Mouse (Mus musculus): Measurements from ENCODE around the gene Ercc5.

Ercc5 gene

DNA sequence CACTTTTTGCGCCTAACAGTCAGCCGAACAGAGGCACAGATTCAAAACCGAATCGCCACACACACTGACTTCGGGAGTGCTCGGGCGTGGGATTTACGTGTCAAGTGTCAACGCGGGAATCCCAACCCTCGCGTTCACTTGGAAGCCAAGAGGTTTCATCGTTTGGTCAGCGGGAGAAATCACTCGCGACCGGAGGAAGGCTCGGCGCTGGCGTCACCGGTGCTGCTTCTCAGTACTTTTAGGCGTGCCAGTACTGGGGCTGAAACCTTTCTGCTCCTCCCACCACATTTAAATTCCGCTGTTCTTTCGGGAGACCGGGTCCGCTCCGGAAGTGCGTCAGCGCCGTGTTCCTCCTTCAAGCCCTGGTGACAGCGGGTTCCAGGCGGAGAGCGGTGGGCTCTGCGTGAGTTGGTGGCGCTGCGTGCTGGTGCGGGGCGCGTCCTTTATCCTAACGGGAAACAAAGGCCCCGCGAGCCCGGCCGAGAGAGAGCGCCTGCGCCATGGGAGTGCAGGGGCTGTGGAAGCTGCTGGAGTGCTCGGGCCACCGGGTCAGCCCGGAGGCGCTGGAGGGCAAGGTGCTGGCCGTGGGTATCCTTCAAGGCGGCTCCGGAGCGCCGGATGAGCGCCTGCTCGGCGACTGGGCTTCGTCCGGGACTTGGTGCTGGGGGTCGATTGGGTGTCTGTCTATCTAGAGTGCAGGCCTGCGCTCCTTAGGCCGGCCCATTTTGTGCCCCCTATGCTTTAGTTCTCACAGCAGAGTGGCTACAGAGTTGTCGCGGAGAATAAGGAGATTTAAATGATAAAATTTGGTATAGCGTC, at the start of gene Ercc5:
Ercc5 (plus strand) TSS at position 182 of the 819 bp plus-strand sequence.
- peak; percentile 74 to 75 for DNase-seq (ENCODE audit: low spot score in 2 of 2)

DNA sequence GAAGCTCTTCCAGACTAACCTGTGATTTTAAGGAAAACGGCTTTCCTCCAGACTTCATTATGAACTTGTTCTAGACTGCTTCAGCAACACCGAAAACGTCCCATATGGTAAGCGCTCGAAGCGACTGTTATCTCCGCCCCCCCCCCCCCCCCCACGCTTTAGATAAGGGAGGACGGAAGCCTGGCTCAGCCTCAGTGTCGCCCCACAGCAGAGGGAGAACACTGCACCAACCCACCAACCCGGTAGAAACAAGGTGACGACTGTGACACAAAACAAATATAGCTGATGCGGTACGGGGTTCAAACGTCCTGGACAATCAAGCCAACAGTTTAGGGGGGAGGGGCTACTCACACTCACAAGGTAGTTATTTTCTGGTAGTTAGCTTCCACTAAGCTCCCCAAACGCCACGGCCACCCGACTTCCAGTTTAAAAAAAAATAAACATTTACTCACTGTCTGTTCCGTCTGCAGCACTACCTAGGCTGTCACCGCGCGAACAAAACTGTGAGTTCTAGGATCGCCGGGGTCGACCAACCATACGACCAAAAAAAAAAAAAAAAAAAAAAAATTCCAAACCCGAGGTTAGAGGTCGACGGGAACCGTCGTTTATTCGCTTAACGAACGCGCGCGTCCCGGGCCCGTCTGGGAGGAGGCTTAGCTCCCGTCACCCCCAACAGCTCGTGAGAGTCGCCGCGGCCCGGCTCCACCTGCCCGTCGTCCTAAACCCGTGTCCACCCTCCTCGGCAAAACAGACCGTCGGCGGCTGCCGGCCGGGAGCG, 45.9 kb upstream of the Ercc5 start:
- DNase-seq (ENCODE audit: low spot score in 2 of 2), result peak; percentile 41 to 49

DNA sequence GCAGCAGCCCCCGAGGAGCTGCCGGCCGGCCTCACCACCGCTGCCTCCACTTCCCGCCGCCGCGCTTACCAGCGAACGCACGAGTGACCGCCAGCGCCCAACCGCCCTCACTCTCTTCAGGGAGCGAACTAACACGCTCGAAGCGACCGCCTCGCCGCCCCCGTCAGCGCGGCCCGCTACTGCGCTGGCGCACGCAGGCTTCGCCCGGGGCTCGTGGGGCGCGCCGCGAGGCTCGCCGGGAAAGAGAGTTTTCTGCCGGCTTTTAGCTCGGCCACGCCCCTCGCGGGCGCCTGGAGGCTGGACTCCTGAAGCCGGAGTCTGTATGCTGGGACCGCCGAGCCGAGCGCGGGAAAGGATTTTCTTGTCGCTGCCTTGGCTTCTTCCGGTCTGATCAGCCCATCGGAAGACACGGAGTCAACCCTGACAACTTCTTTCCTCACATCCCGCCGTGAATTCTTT, 45.3 kb upstream of the Ercc5 start, which contains the start of gene Tex30:
Tex30 (minus strand) TSS at position 183 of the 459 bp plus-strand sequence.
- peak; percentile 88 to 91 for DNase-seq (ENCODE audit: low spot score in 2 of 2)

DNA sequence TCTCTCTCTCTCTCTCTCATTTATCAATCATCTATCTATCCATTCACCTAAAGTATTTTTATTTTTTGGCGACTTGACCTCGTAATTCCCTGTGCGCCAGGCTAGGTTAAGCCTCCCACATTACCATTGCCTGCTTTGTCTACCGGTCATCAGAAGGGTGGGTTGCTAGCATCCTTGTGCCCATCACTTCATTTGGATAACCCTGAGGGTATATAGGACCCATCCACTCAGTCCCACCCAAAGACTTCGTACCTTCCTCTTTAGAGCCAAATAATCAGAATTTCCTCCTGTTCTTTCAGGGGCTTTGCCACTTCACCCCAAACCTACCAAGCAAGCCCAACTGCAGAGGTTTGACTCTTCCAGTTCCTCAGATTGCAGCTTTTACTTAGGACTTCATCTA, 44.6 kb upstream of the Ercc5 start:
- peak in 1 of 2 experiments; percentile 9 for DNase-seq (ENCODE audit: low spot score in 2 of 2)

DNA sequence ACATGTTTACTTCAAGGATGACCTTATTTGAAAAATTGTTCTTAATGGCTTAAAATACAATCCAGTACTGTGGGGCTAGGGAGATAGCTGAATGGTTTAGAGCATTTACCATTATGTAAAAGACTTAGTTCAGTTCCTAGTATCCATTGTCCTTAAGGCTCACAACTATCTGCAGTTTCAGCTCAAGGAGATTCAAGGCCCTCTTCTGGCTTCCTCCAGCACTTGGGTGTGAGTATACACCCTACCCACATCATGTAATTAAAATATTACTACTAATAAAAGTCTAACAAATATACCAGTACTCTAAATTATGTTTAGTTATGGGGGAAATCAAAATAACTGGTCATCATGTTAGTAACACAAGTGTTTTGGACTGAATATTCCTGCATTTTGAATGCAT, 30.0 kb upstream of the Ercc5 start:
- DNase-seq (ENCODE audit: low spot score in 2 of 2), result no peak

DNA sequence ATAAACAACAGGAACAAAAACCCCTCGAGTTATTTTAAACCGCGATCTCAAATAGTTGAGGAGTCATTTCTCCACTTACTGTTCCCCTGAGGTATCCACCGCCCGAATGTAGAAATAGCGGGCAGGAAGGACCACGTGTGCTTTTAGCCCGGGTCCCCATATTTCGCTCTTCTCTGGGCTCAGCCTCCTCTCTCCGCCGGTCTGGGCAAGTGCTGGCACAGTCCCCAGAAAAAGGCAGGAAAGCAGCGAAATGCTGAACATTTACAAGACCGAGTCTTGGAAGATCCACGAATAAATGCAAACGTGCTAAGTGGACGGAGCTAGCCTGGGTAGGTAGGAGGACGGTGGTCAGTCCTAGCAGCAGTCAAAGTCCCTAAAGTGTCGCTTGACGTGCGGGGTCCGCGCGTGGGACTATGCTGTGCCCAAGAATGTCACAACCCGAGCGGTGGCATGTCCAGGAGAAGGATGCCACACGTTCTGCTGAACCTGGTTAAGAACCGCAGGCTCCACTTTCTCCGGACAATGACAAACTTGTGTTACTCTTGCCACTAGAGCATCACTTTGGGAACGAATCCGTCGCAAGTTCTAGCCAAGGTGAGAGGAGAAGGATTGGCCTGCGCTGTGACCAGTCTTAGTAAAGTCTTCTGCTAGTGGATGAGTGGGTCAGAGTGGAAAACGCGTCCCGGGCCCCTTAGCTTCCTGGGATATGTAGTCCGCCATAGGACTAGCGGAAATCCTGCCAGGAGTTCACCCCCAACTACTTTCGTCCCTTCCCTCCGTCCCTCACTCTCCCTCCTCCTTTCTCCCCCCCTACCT, 29.1 kb upstream of the Ercc5 start, which contains the start of the genes Kdelc1 and Bivm:
Kdelc1 (minus strand) TSS at position 570 of the 816 bp plus-strand sequence.
Bivm (plus strand) TSS at position 719 of the 816 bp plus-strand sequence.
- DNase-seq (ENCODE audit: low spot score in 2 of 2), result peak; percentile 61 to 68

DNA sequence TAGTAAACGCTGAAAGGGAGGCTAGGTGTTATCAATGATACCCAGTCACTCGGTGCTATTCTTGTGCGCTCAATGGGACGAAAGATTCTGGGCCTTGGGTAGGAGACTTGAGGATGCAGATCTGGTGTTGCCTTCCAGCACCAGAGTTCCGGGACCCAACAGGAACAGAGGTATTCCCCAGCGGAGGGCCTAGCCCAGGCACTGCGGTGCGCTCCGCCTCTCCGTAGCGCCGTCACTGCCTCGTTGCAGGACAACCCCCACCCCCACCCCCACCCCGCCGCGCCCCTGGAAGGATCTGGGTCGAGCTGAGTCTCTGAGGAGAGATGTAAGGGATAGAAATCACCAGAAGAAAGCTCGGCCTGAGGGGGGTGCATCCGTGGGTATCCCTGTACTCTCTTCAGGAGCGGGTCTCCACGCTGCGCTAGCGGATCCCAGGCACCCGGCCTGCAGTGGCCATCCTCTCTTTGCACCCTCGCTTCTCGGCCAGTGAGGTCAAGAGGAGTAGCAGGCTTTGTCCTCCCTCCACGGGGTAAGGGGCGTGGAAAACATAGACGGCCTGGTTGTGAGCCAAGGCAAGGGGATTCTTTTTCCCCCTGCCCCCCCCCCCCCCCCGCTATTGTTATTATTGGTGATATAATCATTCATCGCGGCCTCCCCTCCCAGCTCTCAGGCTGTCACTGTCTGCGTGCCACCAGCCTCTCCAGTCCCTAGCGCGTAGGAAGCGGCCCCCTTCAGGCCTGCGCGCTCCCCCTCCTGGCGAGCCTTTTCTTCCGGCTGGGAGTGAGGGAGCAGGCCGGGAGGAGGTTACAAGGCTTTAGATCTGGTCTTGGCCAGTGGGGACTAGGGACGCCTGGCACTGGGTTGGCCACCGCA, 28.1 kb upstream of the Ercc5 start:
- peak; percentile 65 to 71 for DNase-seq (ENCODE audit: low spot score in 2 of 2)

DNA sequence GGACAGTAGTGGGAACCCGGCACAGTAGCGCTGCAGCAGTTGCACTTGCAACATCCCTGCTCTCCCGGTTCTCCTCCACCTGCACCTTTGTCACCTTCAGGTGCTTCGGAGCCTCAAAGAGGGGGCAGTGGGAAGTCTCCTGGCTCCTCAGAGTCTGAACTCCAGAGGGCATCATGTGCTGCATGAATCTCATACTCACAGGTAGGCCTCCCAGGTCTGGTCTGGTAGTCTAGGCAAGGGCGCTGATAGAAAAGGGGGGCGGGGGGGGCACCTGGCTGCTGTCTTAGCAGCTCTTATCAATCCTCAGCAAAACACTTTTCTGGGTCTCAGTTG, 27.5 kb upstream of the Ercc5 start:
- DNase-seq (ENCODE audit: low spot score in 2 of 2), result no peak

DNA sequence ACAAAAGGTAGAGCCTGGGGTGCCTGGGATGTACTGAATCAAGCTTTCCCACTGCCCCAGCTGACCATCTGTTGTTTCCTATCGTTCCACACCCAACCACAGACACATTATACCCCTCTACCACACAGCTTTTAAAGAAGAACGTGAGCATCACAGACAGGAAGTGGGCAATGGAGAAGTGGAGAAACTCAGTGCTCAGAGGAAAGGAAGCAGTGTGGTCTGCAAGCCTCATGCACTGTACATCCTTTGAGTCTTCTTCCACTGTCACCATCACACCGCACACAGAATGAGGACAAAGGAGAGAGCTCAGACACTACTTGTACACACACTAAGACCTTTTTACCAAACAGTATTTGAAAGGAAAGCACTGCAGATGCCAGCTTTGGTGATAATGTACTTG, 25.3 kb upstream of the Ercc5 start:
- DNase-seq (ENCODE audit: low spot score in 2 of 2), result peak; percentile 11 to 29

DNA sequence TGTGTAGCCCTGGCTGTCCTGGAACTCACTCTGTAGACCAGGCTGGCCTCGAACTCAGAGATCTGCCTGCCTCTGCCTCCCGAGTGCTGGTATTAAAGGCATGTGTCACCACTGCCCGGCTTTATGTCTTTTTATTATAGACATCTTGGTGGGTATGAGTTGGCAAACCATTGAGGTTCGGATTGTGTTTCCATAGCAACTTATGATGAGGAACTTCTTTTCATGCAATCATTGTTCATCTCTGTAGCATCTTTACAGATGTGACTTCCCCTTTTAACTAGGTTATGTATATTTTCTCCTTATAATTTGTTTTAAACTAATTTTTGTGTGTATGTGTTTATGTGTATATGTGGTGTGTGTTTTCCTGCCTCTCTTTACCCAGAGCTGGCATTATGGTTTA, 22.0 kb upstream of the Ercc5 start:
- no peak for DNase-seq (ENCODE audit: low spot score in 2 of 2)

DNA sequence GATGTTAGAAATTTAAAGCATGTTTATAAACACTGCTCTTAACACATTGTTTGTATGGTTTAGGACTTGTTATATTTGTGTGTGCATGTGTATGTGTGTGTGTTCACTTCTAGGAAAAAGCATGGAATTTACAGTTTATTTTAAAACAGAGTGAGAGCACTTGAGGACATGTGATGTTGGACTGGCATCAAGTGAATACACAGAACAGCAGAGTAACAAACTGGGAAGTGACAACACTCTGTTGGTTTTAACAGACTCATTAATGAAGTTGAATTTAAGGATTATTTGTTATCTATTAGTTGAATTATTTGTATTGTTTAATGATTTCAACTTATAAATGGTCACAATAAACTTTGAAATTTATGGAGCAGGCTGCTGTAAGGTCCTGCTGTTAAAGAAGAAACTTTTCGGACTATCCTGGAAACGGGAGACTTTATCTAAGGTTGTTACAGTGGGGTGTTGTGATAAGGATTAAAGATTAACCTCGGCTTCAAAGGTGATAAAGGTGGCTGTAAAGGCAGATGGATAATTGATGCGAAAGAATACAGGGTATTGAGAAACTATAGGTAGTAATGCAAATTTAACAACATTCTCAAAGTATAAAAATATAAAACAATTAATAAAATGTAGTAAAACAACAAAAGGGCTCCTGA, 17.5 kb upstream of the Ercc5 start:
- no peak for DNase-seq (ENCODE audit: low spot score in 2 of 2)

DNA sequence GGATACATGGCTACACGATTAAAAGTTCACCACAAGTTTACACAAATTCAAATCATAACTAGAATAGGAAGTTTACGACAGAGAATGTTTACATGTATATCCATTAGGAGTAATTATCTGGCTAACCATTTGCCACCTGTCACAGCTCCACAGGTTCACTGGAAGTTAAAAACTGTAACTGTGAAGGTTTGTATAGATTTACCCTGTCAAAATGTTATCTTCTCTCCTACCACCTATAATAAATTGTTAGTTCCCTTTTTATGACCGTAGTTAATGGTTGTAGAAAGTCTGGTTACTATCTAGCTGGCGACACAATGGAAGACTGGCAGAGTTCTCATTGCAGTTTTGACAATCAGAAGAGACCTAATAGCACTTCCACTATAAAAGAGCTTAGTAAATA, 7.3 kb upstream of the Ercc5 start:
- no peak for DNase-seq (ENCODE audit: low spot score in 2 of 2)

DNA sequence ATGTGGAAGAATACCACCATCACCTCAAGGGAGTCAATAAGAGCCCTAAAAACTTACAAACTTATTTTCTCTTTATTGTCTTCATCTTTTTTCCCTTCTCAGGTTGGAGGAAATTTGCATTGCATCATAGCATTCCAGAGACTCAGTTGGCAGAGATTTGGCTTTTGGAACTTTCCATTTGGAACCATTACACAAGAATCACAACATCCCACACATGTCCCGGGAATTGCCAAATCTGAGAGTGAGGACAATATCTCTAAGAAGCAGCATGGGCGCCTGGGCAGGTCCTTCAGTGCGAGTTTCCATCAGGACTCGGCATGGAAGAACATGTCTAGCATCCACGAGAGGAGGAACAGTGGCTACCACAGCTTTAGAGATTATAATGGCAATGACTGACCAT, 4.8 kb upstream of the Ercc5 start:
- no peak for DNase-seq (ENCODE audit: low spot score in 2 of 2)

DNA sequence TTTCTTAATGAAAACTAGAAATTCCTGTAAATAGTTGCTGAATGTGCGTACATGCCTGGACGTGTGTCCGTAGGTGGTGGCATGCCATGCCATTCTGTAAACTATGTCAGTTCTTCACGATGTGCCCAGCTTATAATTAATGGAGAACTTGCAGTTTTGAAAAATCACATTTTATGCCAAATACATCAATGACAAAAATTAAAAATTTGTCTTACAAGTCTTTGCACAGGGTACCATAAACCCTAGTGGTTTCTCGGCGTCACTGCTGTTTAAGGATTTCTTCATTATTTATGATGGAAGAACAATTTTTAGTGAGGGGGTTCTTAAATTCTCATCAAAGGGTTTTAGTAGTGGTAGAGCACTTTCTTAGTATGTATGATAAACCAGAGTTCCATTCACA, 1.2 kb downstream of the Ercc5 start:
- no peak for DNase-seq (ENCODE audit: low spot score in 2 of 2)

DNA sequence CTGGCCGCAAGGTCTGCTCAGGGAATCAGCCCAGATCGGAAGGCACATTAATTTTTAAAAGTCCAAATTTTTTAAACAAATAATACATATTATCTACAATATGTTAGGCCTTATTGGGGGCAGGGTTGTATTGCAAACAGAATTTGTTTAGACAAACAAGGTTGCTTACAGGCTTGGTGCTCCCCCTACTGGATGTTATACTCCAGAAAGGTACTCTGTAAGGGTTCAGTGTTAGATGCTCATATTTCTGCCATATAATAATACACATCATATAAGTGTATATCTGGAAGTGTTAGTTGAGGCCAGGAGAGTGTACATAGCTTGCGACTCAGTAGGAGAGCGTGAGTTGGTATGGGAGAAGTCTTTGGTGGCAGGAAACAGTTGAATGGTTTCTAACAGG, 7.7 kb downstream of the Ercc5 start:
- DNase-seq (ENCODE audit: low spot score in 2 of 2), result peak in 1 of 2 experiments; percentile 39

DNA sequence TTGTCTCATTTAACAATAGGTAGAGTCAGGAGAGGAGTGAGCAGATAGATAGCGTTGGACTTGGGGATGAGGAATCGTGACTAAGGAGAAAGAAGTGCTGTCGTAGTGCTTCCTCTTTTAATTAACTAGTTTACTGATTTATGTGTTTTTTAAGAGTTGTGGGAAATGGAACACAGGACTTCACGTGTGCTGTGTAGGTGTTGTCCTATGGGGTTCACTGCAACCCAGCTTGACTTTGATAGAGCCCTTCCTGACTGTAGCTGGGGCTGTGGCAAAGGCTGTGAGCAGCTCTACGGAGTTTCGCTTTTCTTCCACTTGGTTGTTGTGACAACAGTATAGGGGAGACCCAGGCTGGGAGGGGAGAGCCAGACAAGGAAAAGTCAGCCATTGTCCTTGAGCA, 10.8 kb downstream of the Ercc5 start:
- no peak for DNase-seq (ENCODE audit: low spot score in 2 of 2)

DNA sequence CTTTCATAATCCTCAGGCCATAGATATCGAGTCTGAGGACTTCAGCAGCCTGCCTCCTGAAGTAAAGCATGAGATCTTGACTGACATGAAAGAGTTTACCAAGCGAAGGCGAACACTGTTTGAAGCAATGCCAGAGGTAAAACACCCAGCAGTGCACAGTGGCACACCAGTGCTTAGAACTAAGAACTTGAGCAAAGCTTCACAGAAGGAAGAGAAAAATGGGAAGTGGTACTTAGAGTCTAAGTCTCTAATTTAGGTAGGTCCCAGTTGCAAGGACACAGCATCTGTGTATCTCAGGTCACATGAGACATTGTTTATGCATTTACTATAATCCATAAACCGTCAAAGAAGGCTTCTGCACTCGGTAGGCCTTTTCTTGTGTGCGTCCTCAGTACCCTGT, 14.3 kb downstream of the Ercc5 start:
- DNase-seq (ENCODE audit: low spot score in 2 of 2), result no peak

DNA sequence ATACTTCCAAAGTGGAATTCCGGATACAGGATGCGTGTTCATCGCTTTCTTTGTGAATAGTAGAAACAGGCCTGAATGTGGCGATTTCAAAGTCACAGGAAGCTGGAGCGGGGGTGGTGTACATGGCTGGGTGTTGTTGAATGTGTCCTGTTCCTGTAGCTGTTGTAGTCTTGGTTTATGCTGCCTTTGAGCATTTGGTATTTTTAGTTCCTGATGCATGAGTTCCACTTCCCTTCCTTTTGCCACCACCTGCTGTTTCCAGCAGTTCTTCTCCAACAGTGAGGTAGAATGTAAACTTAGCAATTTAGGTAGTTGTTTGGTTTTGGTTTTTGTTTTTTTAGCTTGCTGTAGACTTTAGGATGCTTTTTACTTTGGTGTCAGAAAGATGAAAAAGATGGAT, 14.8 kb downstream of the Ercc5 start:
- DNase-seq (ENCODE audit: low spot score in 2 of 2), result no peak

DNA sequence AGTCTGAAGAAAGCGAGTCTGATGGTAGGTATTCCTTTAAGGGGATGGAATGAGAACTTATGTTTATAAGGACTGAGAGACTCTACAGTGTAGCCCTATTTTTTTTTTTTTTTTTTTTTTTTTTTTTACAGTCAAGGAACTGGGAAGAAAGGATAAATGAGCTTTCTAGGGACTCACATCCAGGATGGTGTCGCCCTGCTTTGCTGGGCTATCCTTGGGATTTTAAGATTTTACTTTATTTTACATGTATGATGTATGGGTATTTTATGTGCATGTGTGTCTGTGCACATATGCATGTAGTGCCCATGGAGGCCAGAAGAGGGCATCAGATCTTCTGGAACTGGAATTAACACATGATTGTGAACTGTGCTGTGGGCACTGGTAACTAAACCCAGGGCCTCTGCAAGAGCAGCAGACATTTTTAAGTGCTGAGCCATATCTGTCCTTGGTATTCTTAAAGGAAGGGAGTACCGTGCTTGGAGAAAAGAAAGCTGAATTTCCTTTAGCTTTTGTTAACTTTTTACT, 20.4 kb downstream of the Ercc5 start:
- no peak for DNase-seq (ENCODE audit: low spot score in 2 of 2)

DNA sequence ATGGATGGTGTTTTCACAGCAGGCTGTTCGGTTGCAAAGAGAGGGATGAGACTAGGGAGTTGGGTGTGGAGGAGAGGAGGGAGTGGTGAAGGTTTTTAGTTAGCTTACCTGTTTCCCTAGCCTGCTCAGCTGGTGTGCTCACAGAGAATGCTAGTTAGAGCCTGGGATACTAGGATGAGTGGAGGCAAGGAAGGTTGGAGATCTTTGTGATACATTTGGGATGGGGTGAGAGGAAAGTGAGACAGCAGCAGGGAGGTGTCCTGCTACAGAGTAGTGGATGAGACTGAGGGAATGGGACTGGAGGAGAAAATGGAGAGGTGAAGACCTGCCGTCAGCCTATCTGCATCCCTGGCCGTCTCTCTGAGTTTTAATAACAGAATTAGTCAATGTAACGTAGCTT, 25.1 kb downstream of the Ercc5 start:
- DNase-seq (ENCODE audit: low spot score in 2 of 2), result no peak

Data from thymus, postnatal 10 days (tissue).